Mouse (Mus musculus): Measurements from ENCODE around the gene Herpud2. TPM values are rescaled to one million over a fixed set of nuclear protein-coding genes. Genes with fewer than 3 reads are reported as not detected.

Herpud2 gene
- total and polyA plus RNA-seq, 2 experiments from 2014 or later = 27.7 to 27.9 TPM

- no peak overlapping the region for H3K4me2 ChIP-seq (ENCODE audit: low read depth, low read length)
- H3K9ac ChIP-seq (replicated peaks; ENCODE audit: low read depth, low read length) = no peak overlapping the region
- ATAC-seq (ENCODE audit: insufficient read depth, low read depth) (no peak), DNase-seq (ENCODE audit: low spot score) (no peak)
- peaks cover 30% of the 10 kb centered on the region for H3K36me3 ChIP-seq (replicated peaks; ENCODE audit: control insufficient read depth, insufficient read depth, low read length)
- TF ChIP-seq CTCF (IDR thresholded peaks at IDR 0.05; ENCODE audit: low read depth) (no peak), EP300 (IDR thresholded peaks at IDR 0.05; ENCODE audit: low read depth) (no peak)
- H3K27me3 ChIP-seq (ENCODE audit: control insufficient read depth, insufficient read depth, low read length) = no peaks in the 10 kb centered on the region
- no peaks in the 10 kb centered on the region for H3K4me1 ChIP-seq (ENCODE audit: control insufficient read depth, insufficient read depth)
- no peak overlapping the region for H3K4me3 ChIP-seq (ENCODE audit: low read depth, low read length)
- H3K9me3 ChIP-seq (replicated peaks; ENCODE audit: control insufficient read depth, low read length) = no peaks in the 10 kb centered on the region
- H3K27ac ChIP-seq (ENCODE audit: low read depth) = no peak overlapping the region
- WGBS = 87% methylated on average over 1 of the region's 1 CpGs
Measured at GRCm38 (mm10) chr9:25102881-25103280, 48.7 kb downstream of the Herpud2 start.

GRCm38 (mm10) chr9:25090853-25091252 is 60.8 kb downstream of the Herpud2 start:
- no peaks in the 10 kb centered on the region for H3K36me3 ChIP-seq (replicated peaks; ENCODE audit: control insufficient read depth, insufficient read depth, low read length)
- no peak overlapping the region for H3K4me2 ChIP-seq (ENCODE audit: low read depth, low read length)
- H3K27me3 ChIP-seq (ENCODE audit: control insufficient read depth, insufficient read depth, low read length) = no peaks in the 10 kb centered on the region
- WGBS = 78% methylated on average over 1 of the region's 1 CpGs
- no peaks in the 10 kb centered on the region for H3K4me1 ChIP-seq (ENCODE audit: control insufficient read depth, insufficient read depth)
- H3K9me3 ChIP-seq (replicated peaks; ENCODE audit: control insufficient read depth, low read length) = no peaks in the 10 kb centered on the region
- DNase-seq (ENCODE audit: low spot score) (no peak), ATAC-seq (ENCODE audit: insufficient read depth, low read depth) (no peak)
- H3K9ac ChIP-seq (replicated peaks; ENCODE audit: low read depth, low read length) = no peak overlapping the region
- no peak for TF ChIP-seq EP300 (IDR thresholded peaks at IDR 0.05; ENCODE audit: low read depth)
- no peak for TF ChIP-seq CTCF (IDR thresholded peaks at IDR 0.05; ENCODE audit: low read depth)
- H3K27ac ChIP-seq (ENCODE audit: low read depth) = no peak overlapping the region
- no peak overlapping the region for H3K4me3 ChIP-seq (ENCODE audit: low read depth, low read length)

- no peaks in the 10 kb centered on the region for H3K9me3 ChIP-seq (replicated peaks; ENCODE audit: control insufficient read depth, low read length)
- H3K4me3 ChIP-seq (ENCODE audit: low read depth, low read length) = no peak within 1 kb of the TSS
- no peak within 1 kb of the TSS for H3K27ac ChIP-seq (ENCODE audit: low read depth)
- no peak within 1 kb of the TSS for H3K4me2 ChIP-seq (ENCODE audit: low read depth, low read length)
- no peaks in the 10 kb centered on the region for H3K27me3 ChIP-seq (ENCODE audit: control insufficient read depth, insufficient read depth, low read length)
- DNase-seq (ENCODE audit: low spot score) (no peak), ATAC-seq (ENCODE audit: insufficient read depth, low read depth) (no peak)
- H3K4me1 ChIP-seq (ENCODE audit: control insufficient read depth, insufficient read depth) = no peaks in the 10 kb centered on the region
- no peak for TF ChIP-seq CTCF (IDR thresholded peaks at IDR 0.05; ENCODE audit: low read depth)
- no peak for TF ChIP-seq EP300 (IDR thresholded peaks at IDR 0.05; ENCODE audit: low read depth)
- 77% methylated on average over 2 of the region's 2 CpGs for WGBS
- no peaks in the 10 kb centered on the region for H3K36me3 ChIP-seq (replicated peaks; ENCODE audit: control insufficient read depth, insufficient read depth, low read length)
- H3K9ac ChIP-seq (replicated peaks; ENCODE audit: low read depth, low read length) = no peak within 1 kb of the TSS
Measured at GRCm38 (mm10) chr9:25089122-25089521, 62.5 kb downstream of the Herpud2 start, which contains the start of gene Gm10181. TSS of gene Gm10181 (plus strand) at chr9:25089422.

GRCm38 (mm10) chr9:25076505-25076904 is 75.1 kb downstream of the Herpud2 start:
- no peak for TF ChIP-seq CTCF (IDR thresholded peaks at IDR 0.05; ENCODE audit: low read depth)
- no peak for TF ChIP-seq EP300 (IDR thresholded peaks at IDR 0.05; ENCODE audit: low read depth)
- peak; percentile 47 for DNase-seq (ENCODE audit: low spot score)
- no peak overlapping the region for H3K9ac ChIP-seq (replicated peaks; ENCODE audit: low read depth, low read length)
- H3K36me3 ChIP-seq (replicated peaks; ENCODE audit: control insufficient read depth, insufficient read depth, low read length) = no peaks in the 10 kb centered on the region
- peaks cover 24% of the 10 kb centered on the region for H3K4me1 ChIP-seq (ENCODE audit: control insufficient read depth, insufficient read depth)
- peak overlapping the region; percentile 80 for H3K27ac ChIP-seq (ENCODE audit: low read depth)
- WGBS = 28% methylated on average over 1 of the region's 1 CpGs
- no peaks in the 10 kb centered on the region for H3K27me3 ChIP-seq (ENCODE audit: control insufficient read depth, insufficient read depth, low read length)
- ATAC-seq (ENCODE audit: insufficient read depth, low read depth) = peak; percentile 62
- no peak overlapping the region for H3K4me3 ChIP-seq (ENCODE audit: low read depth, low read length)
- H3K9me3 ChIP-seq (replicated peaks; ENCODE audit: control insufficient read depth, low read length) = no peaks in the 10 kb centered on the region
- no peak overlapping the region for H3K4me2 ChIP-seq (ENCODE audit: low read depth, low read length)

- Histone ChIP-seq H3K9ac (replicated peaks; ENCODE audit: low read depth, low read length) (no peak overlapping the region), H3K27ac (ENCODE audit: low read depth) (peak overlapping the region; percentile 80), H3K9me3 (replicated peaks; ENCODE audit: control insufficient read depth, low read length) (no peaks in the 10 kb centered on the region), H3K4me2 (ENCODE audit: low read depth, low read length) (no peak overlapping the region), H3K4me1 (ENCODE audit: control insufficient read depth, insufficient read depth) (peaks cover 24% of the 10 kb centered on the region), H3K4me3 (ENCODE audit: low read depth, low read length) (no peak overlapping the region), H3K36me3 (replicated peaks; ENCODE audit: control insufficient read depth, insufficient read depth, low read length) (no peaks in the 10 kb centered on the region), H3K27me3 (ENCODE audit: control insufficient read depth, insufficient read depth, low read length) (no peaks in the 10 kb centered on the region)
- TF ChIP-seq CTCF (IDR thresholded peaks at IDR 0.05; ENCODE audit: low read depth) (no peak), EP300 (IDR thresholded peaks at IDR 0.05; ENCODE audit: low read depth) (0 out of 2 replicates have a peak, but pooled peaks have one; percentile 14)
- WGBS = 1% methylated on average over 3 of the region's 3 CpGs
- peak; percentile 94 for DNase-seq (ENCODE audit: low spot score)
- peak; percentile 92 for ATAC-seq (ENCODE audit: insufficient read depth, low read depth)
Measured at GRCm38 (mm10) chr9:25075977-25076376, 75.6 kb downstream of the Herpud2 start.

- Histone ChIP-seq H3K36me3 (replicated peaks; ENCODE audit: control insufficient read depth, insufficient read depth, low read length) (no peaks in the 10 kb centered on the region), H3K27ac (ENCODE audit: low read depth) (no peak overlapping the region), H3K9me3 (replicated peaks; ENCODE audit: control insufficient read depth, low read length) (no peaks in the 10 kb centered on the region), H3K4me3 (ENCODE audit: low read depth, low read length) (no peak overlapping the region), H3K4me2 (ENCODE audit: low read depth, low read length) (no peak overlapping the region), H3K27me3 (ENCODE audit: control insufficient read depth, insufficient read depth, low read length) (no peaks in the 10 kb centered on the region), H3K9ac (replicated peaks; ENCODE audit: low read depth, low read length) (no peak overlapping the region), H3K4me1 (ENCODE audit: control insufficient read depth, insufficient read depth) (peaks cover 24% of the 10 kb centered on the region)
- WGBS = 76% methylated on average over 1 of the region's 1 CpGs
- ATAC-seq (ENCODE audit: insufficient read depth, low read depth) (no peak), DNase-seq (ENCODE audit: low spot score) (no peak)
- TF ChIP-seq CTCF (IDR thresholded peaks at IDR 0.05; ENCODE audit: low read depth) = no peak
- TF ChIP-seq EP300 (IDR thresholded peaks at IDR 0.05; ENCODE audit: low read depth) = no peak
Measured at GRCm38 (mm10) chr9:25072666-25073065, 79.0 kb downstream of the Herpud2 start.
